Mouse (Mus musculus) left cerebral cortex, postnatal 10 days (tissue): ENCODE measurements around the gene Pik3ca. TPM values are rescaled to one million over a fixed set of nuclear protein-coding genes. Genes with fewer than 3 reads are reported as not detected.
A peak's percentile ranks its signal among the peaks of the same experiment; 100 is the strongest.

Experiments
- DNase-seq, 2 experiments: peaks; one replicate each; pipeline ENCODE4 v3.0.0; 2021 to 2022; ENCODE audit warnings: low spot score in 2 of 2, mixed read lengths in 1 of 2; ENCODE audit errors: extremely low spot score in 1 of 2
- intact Hi-C: fragments of 180-260 bp; cut with DNase I; formaldehyde crosslinking; loops from one replicate; pipeline ENCODE4 v1.15.1; 2025
- total RNA-seq, 2 experiments: library from RNA; stranded (reverse); gene quantifications; 2 replicates each; pipeline ENCODE4 v1.2.3; 2021

The Pik3ca gene
- total RNA-seq, 2 experiments from 2014 or later: 45.1 to 48.6 TPM

DNA sequence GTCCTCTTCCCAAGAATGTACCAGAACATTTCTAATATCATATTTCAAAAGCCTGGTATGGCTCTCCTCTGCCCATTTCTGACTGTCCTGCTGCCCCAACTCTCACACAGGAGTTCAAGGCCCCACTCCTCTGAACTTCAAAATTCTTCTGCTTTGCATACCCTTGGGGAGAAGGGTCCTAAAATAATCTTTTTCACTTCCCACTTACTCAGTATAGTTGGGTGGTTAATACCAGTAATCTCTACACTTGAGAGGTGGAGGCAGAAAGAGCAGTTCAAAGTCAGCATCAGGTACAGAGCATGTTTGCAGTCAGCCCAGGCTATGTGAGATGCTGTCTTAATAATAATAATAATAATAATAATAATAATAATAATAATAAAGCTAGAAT is 93.5 kb downstream of the Pik3ca start:
- intact Hi-C loops: no loop called here
- DNase-seq: no peak

DNA sequence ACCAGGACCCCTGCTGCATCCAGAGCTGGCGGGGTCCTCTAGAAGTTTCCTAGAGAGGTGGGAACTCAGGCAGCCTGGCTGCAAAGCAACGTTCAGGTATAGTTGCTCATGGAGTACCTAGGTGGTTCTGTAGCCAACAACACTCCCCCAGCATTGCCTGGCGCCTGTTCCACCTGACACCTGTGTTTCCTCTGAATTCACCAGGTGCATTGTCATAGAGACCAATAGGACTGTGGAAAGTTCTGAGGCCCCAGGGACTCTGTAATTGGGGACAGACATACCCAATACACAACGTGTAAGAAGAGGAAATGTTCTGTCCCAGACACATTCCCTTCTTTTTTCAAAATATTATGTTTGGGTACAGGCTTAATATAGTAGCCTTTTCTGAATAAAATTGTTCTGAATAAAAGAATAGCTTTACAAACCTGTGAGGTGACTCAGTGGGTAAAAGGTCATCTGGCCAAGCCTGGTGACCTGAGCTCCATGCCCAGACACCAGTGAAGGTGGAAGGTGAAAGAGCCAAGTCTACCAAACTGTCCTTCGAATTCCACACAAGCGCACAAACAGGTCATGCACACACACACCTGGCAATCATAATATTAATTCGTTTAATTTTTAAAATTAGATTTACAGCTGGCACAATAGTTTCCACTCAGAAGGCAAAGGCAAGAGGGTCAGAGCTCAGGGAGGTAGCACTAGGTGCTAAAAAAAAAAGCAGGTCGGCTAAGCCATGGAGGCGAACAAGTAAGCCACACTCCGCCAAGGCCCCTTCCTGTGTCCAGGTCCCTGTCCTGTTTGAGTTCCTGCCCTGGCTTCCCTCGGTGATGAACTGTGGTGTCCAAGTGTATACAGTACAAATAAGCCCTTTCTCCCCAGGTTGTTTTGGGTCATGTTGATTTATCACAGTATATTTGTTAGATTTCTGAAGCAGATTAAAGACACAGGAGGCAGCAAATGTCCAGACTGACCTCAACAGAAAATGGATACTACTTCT is 94.9 kb downstream of the Pik3ca start, which contains the start of gene Kcnmb3:
TSS of gene Kcnmb3 (minus strand) at position 135 of the 994 bp plus-strand sequence.
- peak in 1 of 2 experiments; percentile 11 for DNase-seq

DNA sequence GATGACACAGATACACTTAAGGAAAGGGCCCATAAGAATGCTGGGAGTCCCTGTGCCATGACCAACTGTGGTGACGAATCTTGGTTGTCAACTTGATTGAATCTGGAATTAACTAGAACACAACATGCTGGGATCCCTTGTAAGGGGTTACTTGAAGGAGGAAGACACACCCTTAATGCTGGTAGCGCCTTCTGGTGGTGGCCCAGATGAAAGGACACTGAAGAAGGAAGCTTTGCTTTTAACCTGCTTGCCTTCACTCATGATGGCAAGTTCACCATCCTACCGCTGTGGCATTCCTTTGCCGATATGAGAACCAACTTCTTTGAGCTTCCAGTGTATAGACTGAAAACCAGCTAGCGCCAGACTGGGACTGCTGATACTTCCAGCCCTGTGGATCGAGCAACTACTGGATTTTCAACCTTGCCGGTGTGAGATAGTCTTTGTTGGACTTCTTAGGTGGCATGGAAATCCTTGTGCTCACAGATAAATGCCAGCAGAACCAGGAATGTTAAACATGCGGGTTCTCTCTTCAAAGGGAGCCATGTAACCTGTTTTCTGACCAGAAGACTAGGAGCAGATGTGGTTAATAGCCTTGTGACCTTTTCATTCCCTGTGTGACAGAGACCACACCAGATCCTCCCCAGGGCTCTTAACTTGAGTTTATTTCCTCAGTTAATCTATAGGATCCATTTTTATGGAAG is 97.1 kb downstream of the Pik3ca start:
- intact Hi-C loops: no loop called here
- peak in 1 of 2 experiments; percentile 20 for DNase-seq

More for the DNA sequence above, 94.9 kb downstream of the Pik3ca start, which contains the start of gene Kcnmb3:
- intact Hi-C loops: no loop called here

DNA sequence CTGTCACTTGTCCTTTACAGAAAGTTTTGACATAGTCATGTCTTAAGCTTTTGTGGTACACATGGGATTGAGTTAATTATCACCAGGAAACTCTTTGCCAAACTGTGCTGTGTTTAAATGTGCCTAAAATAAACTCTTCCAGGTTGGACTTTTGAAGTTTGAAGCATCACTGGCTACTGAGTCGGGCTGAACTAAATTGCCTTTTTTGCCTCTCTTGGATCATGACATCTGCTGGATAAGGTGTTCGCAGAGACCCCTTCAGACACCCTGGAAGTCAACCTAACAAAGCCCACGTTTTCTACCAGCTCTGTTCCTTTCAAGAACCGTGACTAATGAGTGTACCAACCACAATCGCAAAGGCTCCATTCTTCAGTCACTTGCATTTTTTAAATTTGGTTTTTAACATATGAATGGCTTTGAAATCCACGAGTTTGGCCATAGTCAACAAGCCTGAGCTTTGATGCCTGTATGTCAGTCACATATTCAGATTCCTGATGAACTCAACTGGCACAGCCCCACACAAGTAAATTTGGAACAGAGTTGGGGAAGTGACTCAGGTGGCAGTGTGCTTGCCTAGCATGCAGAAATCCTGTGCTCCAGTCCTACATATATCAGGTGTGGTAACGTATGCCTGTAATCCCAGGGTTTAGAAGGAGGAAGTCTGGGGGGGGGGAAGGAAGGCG is 97.8 kb downstream of the Pik3ca start:
- DNase-seq: peak in 1 of 2 experiments; percentile 4
- intact Hi-C loops: no loop called here

DNA sequence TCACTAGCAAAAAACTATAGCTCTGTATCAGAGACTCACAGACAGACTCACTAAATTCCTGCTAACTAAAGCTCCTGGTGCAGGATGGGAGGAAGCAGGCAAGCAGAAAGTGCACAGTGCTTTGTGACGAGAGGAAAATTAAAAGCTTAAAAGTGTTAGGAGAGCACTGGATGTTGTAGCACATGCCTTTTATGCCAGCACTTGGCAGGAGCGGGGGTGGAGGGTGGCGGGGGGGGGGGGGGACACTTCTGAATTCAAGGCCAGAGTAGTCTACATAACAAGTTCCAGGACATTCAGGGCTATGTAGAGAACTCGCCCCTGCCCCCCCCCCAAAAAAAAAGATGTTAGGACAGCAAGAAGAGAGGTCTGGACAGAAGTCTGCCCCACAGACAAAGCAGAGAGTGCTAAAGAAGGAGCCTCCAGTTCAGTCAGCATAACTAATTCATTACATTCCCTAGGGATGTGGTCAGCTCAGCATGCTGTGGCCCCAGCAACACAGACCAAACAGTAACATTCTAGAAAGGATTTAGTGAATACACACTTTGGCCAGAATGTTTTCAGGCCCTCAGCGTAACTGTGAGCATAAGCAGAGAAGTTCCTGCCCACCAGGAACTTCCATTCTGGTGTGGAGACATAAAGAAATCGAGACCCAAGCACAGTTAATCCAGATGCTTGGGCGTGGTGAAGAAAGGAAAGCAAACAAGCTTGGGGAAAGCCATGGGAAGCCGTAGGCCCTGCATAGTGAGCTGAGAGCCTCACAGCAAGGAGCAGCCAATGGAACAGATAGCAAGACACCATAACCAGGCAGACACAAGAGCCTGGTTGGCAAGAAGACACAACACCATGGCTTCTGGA is 98.6 kb downstream of the Pik3ca start:
- intact Hi-C loops: no loop called here
- DNase-seq: peak in 1 of 2 experiments; percentile 18

DNA sequence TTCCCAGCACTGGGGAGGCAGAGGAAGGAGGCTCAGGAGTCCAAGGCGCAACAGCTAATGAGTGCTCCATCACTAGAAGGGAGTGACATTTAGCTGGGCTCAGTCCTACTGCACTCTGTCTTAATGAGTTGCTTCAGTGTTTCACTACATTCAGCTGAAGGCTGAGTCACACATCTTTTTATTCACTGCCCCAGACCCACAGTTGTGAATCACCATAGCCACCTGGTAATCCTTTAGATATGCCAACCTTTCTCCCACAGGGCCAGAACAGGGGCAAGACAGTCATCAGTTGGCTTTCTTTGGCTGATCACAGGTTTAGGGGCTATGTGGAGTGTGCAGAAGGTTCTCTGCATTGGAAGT is 99.2 kb downstream of the Pik3ca start:
- DNase-seq: peak in 1 of 2 experiments; percentile 1
- intact Hi-C loops: no loop called here

DNA sequence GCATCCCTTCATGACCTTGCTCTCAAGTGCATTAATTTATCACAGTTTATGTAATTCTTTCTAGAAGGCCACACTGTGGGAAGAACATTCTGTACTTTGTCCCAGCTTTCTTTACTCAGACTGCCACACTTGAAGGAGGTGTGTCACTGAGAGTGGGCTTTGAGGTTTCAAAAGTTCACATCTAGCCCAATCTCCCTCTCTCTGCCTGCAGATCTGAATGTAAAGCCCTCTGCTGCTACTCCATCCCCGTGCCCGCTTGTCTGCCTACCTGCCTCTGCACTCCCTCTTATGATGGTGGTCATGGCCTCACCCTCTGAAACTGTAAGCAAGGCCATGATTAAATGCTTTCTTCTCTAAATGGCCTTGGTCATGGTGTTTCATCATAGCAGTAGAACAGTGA is 102.9 kb downstream of the Pik3ca start:
- DNase-seq: no peak
- intact Hi-C loops: no loop called here

DNA sequence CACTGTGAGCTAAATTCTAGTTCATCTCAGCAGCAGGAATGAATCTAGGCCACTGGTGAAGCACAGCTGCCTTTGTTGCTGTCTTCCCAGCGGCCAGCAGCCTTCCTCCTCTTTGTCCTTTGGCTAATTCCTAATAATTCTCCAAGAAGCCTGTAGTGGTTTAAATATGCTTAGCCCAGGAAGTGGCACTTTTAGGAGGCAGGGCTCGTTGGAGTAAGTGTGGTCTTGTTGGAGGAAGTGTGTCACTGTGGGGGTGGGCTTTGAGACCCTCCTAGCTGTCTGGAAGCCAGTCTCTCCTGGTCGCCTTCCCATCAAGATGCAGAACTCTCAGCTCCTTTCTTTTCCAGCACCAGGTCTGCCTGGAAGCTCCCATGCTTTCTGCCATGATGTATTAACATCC is 108.4 kb downstream of the Pik3ca start:
- intact Hi-C loops: loop anchor here (5.0 kb wide), 1 partner anchor 714 kb away; no protein-coding TSS in a partner anchor
- no peak for DNase-seq

DNA sequence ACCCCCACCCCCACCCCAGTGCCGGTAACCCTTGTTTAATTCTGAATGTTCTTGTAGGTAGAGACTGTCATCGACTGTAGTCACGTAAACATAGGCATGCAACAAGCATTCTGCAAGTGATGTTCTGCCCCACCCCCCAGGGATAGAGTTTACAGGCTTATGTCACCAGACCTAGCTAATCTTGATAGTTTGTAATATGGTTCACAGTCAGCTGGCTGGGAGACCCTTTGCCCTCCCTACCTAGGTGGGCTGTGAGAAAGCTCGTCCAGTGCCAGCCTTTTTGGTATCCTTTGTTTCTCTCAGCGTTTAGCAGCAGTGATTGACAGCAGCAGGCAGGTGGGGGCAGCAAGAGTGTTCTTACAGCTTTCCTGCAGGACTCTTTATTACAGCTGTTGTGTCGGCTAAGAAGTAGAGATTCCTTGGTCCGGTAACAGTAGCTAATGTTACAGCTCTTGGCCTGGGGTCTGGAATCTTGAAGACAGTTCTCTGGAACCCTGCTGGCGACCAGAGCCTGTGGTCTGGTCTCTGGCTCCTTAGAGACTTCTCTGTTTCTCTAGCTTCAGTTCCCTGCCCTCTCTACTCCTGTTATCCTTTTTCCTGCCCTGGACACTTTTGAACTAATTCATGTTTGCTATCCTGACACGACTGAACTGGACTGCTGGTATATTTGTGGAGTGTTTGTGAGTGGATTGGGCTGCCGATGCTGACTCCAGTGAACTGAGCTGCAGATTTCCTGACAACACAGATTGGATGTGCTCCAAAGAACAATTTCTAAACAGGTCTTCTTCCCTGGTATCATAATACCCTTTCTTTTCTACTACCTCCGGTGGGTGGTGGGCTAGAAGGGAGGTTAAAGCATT is 109.1 kb downstream of the Pik3ca start:
- intact Hi-C loops: loop anchor here (5.0 kb wide), 1 partner anchor 714 kb away; no protein-coding TSS in a partner anchor
- DNase-seq: no peak

DNA sequence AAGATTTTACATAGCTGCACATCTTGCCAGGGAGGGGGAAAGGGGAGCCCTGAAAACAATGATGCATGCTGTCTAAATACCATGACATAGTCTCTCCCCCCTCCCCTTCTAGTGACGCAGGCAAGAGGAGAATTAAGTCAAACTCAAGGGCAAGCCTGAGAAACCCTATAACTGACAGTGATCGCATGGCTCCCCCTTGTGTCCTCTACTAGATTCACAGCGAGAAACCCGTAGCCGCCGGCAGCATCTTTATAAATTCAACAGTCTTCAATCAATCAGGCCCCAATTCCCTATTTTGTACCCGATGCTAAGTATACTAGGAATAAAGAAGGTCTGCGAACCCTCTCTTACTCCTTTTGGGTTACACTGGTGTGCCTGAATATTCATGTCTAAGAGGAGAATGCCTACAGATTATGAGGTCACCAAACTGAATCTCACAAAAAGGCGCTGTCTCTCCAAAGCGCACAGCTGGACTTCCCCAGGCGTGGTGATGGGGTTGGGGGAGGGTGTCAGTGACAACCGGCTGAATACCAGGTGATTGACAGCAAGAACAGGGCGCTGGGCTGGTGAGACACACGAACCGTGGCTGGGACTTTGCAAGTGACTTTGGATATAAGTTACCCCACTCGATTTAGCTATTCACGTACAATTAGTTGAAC is 111.3 kb downstream of the Pik3ca start:
- intact Hi-C loops: loop anchor here (1.0 to 5.0 kb wide), 2 partner anchors 175 to 716 kb away; no protein-coding TSS in a partner anchor
- peak; percentile 68 to 75 for DNase-seq

DNA sequence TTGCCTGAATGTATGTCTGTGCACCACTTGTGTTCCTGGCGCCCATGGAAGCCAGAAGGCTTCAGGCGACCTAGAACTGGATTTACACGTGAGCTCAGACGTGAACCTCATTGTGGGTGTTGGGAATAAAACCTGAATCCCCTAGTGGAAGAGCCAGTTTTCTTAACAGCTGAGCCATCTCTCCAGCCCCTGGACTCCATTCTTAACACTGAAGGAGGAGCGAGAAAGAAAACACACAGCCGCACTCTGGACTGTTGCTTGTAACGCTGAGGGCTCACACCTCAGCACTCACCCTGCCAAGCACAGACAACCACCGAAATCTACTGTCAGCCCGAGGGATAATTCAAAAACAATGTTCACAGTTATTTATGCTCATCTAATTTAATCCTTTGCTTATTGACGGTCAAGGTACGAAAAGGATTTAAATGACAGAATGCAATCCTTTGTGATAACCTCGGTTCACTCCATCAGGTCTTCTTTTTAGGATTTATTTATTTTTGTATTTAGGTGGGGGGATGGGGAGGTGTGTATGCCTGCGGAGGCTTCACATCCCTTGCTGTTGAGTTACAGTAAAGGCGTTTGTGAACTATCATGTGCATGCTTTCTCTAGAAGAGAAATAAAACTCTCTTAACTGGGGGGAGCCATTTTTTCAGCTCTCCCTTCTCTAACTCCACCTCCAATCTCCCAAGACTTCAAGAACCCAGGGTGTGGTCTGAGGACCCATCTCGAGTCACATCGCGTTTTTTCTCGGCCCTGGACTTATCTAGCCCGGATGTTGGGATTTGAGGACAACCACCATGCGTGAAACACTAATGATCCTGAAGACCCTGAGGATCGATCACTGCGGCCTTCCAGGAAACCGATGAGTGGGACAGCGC is 112.3 kb downstream of the Pik3ca start, which contains the start of gene Zfp639:
TSS of gene Zfp639 (plus strand) at position 764 of the 879 bp plus-strand sequence.
- DNase-seq: no peak
- intact Hi-C loops: loop anchor here (1.0 to 10.0 kb wide), 3 partner anchors 115 to 717 kb away; partner anchors contain the start of gene Pik3ca

DNA sequence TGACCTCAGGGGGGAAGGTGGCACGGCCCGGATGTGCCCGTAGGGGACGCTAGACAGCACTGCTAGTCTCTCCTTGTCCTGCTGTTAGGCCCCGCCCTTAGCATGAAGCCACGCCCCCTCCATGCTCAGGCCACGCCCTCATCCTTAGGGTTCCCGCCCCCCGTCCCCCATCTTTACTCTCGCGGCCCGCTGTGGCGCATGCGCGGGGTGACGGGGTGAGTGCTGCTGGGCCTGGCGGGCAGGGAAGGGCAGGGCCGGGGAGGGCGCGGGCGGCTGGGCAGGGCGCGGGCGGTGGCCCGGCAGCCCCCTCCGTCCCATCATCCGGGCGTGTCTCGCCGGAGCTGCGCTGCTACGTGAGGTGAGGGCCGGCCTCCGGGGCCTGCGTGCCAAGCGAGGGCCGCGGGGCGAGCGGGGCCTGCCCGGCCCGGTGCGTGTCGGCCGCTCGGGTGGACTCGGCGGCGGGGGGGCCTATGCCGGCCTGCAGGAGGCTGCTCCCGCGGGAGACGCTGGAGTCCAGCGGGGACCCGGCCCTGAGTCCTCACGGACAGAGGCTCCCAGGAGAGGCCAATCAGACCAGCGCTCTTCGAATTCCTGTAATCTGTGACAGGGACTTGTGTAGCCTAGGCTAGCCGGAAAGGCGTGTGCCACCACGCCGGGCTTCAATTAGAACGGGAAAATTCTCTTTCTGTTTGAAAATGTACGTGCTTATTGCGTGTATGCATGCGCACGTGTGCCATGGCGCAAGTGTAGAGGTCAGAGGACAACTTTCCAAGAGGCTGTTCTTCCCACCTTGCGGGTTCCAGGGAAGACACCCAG is 113.1 kb downstream of the Pik3ca start:
- DNase-seq: peak; percentile 87 to 96
- intact Hi-C loops: loop anchor here (10.0 kb wide), 1 partner anchor 116 kb away; the partner anchor contains the start of gene Pik3ca

DNA sequence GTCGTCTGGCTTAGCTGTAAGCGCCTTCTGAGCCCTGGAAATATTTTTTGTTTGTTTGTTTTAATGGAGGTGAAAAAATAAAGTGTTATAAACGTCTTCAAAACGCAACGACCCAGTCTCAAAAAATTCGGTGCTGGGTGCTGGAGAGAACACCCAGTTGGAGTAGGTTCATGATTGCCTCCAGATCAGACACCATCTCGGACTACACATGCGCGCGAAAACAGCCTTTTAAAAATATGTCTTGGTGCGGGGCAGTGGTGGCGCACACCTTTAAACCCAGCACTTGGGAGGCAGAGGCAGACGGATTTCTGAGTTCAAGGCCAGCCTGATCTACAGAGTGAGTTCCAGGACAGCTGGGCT is 113.7 kb downstream of the Pik3ca start:
- no peak for DNase-seq

DNA sequence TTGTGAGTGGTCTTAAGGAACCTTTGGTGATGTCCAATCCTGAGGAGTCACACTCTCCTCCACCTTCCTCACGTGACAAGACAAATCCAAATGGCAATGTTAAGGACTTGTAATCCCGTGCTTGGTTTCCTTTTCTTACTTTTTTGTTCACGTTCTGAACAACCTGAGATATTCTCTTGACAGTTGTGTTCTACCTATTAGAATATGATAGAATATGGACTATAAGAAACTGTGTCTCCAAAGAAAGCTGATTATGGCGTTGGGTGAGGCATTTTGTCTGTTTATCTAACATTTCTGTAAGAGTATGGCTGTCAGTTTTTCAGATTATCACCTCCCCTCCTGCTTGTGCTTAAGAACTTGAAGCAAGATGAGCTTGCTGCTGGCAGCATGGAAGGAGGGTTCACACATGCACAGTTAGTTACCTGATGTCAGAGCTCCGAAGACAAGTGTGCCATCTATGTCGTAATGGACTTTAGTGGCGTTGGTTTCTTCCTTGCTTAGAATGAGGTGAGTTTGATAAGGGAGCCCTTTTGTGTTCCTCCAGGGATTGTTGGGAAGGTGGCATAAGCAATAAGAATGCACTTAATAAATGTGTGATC is 115.3 kb downstream of the Pik3ca start:
- no peak for DNase-seq
- intact Hi-C loops: loop anchor here (10.0 kb wide), 1 partner anchor 118 kb away; the partner anchor contains the start of gene Pik3ca

More for the DNA sequence above, 113.7 kb downstream of the Pik3ca start:
- intact Hi-C loops: loop anchor here (10.0 kb wide), 1 partner anchor 116 kb away; the partner anchor contains the start of gene Pik3ca
